Mouse (Mus musculus): ENCODE results near the gene Cyp4a12a. TPM values are rescaled to one million over a fixed set of nuclear protein-coding genes. Genes with fewer than 3 reads are reported as not detected.
"Not testable (repeated sequence)": the region's sequence is repeated elsewhere in the genome, so short reads cannot be mapped to it uniquely, and the experiment has no call there.

The Cyp4a12a gene
- not detected in 2 replicates for polyA plus RNA-seq (2012; ENCODE audit: insufficient read depth, insufficient read length, missing spikeins)

DNA sequence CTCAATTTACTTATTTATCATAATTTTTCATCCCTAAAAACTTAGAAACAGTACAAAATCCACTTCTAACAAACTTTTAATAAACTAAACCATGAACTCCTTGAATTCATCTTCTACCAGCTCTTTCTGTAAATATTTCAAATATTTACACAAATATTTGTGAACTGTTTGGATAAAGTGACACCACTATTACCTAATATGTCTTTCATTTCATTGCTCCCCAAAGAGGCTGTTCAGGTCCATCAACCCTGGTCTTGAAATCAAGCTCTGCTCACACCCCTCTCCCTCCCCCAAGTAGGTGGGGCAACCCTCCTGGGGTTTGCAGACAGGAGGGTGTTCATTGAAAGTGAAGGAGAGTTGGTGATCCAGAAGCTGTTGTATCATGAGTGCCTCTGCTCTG lies at the start of gene Cyp4a12a:
Gene Cyp4a12a (plus strand): TSS at position 301 of the 400 bp plus-strand sequence.
- H3K4me1 ChIP-seq (ENCODE audit: control insufficient read depth, insufficient read depth, insufficient read length, low read length); H3K27ac ChIP-seq (replicated peaks; ENCODE audit: low read depth, low read length); H3K4me3 ChIP-seq (ENCODE audit: insufficient read depth, low read depth, low read length): not testable (repeated sequence)

DNA sequence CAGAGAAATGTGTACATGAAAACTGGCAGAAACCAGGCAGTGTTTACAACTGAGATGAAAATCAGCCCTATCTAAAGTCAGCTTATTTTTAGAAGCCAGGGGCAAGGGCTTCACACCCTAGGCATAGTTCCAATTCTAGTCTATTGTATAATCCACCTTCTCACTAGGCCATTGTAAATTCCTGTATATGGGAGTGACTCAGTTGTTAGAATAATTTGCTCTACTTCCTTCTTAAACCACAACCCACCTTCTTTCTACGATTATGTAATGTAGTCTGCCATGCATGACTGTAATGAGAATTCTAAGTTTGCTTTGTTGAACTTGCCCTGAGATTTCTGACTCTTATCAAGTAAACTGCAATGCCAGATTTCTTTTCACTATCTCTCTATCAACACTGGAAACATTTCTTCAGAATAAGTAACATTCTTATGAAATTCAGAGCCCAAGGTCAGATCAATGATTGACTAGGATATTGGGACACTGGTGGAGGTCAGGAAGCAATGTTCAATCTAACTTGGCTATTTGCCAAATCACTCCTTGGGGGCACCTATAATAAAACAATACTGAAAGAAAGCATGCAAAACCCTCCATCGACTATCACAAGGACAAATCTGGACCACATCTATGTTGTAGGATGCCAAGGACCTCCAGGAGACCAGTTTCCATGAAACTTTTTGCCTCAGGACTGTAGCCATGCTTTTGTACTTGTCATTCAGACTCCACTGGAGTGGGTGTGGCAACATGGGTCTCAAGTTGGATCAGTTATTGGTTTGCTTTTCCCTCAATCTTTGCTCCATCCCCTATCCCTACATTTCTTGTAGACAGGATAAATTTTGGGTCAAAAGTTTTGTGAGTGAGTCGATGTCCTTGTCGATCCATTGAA lies 33.9 kb upstream of the Cyp4a12a start:
- H3K27ac ChIP-seq (replicated peaks; ENCODE audit: low read depth, low read length); H3K4me1 ChIP-seq (ENCODE audit: control insufficient read depth, insufficient read depth, insufficient read length, low read length); H3K4me3 ChIP-seq (ENCODE audit: insufficient read depth, low read depth, low read length): not testable (repeated sequence)

DNA sequence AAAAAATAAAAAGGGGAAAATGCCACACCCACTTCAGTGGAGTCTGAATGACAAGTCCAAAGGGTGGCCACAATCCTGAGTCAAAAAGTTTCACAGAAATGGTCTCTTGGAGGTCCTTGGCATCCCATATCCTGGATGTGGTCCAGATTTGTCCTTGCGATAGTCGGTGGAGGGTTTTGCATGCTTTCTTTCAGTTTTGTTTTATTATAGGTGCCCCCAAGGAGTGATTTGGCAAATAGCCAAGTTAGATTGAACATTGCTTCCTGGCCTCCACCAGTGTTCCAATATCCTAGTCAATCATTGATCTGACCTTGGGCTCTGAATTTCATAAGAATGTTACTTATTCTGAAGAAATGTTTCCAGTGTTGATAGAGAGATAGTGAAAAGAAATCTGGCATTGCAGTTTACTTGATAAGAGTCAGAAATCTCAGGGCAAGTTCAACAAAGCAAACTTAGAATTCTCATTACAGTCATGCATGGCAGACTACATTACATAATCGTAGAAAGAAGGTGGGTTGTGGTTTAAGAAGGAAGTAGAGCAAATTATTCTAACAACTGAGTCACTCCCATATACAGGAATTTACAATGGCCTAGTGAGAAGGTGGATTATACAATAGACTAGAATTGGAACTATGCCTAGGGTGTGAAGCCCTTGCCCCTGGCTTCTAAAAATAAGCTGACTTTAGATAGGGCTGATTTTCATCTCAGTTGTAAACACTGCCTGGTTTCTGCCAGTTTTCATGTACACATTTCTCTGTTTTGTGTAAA lies 20.4 kb upstream of the Cyp4a12a start:
- H3K4me1 ChIP-seq (ENCODE audit: control insufficient read depth, insufficient read depth, insufficient read length, low read length); H3K27ac ChIP-seq (replicated peaks; ENCODE audit: low read depth, low read length); H3K4me3 ChIP-seq (ENCODE audit: insufficient read depth, low read depth, low read length): not testable (repeated sequence)

DNA sequence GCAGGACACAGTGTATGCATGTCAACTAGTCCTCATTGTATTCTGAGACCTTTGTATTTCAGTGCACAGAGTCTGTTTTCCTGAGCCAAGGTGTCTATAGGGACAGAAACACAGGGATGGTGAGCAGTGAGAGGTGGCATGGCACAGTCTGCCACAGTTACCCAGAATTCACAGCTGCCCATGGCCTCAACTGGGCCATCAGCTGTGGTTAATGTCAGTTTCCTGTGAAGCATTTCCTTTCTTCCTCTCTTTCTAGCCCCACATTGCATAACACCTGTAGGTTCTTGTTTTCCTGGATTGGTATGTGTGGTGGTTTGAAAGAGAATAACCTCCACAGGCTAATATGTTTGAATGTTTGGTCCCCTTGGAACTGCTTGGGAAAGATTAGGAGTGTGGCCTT lies 18.5 kb upstream of the Cyp4a12a start:
- no peak overlapping the region for H3K4me3 ChIP-seq (ENCODE audit: insufficient read depth, low read depth, low read length)
- peaks cover 2% of the 10 kb centered on the region; the same call in 1 of the 2 replicates for H3K4me1 ChIP-seq (ENCODE audit: control insufficient read depth, insufficient read depth, insufficient read length, low read length)
- H3K27ac ChIP-seq (replicated peaks; ENCODE audit: low read depth, low read length) = no peak overlapping the region

DNA sequence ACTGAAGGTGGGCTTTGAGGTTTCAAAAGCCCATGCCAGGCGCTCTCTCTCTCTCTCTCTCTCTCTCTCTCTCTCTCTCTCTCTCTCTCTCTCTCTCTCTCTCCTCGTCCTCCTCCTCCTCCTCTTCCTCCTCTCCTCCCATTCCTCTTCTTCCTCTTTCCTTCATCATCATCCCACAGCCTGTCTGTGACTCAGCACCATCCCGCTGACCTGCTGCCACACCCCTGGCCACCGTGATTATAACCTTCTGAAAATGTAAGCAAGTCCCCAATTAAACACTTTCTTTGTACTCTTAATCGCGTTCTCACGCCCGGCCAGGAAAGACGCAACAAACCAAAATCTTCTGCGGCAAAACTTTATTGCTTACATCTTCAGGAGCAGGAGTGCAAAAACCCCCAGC lies 18.1 kb upstream of the Cyp4a12a start:
- peak overlapping the region; percentile 37; the same call in 1 of the 2 replicates for H3K27ac ChIP-seq (replicated peaks; ENCODE audit: low read depth, low read length)
- peak overlapping the region; percentile 53 for H3K4me3 ChIP-seq (ENCODE audit: insufficient read depth, low read depth, low read length)
- not testable (repeated sequence) for H3K4me1 ChIP-seq (ENCODE audit: control insufficient read depth, insufficient read depth, insufficient read length, low read length)

DNA sequence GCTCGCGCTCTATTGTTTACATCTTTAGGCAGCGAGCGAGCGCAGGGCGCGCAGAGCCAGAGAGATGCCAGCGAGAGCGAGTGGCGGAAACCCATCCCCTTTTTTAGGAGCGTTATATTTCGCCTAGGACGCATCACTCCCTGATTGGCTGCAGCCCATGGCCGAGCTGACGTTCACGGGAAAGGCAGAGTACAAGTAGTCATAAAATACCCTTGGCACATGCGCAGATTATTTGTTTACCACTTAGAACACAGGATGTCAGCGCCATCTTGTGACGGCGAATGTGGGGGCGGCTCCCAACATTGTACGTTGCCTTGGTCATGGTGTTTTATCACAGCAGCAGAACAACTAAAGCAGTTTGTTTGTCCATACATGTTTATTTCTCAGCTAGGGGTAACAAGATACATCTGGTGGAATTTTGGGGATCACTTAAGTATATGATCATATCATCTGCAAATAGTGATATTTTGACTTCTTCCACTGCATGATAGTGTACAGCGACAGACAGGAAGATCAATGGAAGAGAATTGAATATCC lies 17.5 kb upstream of the Cyp4a12a start:
- H3K4me3 ChIP-seq (ENCODE audit: insufficient read depth, low read depth, low read length) = peak overlapping the region; percentile 53
- H3K4me1 ChIP-seq (ENCODE audit: control insufficient read depth, insufficient read depth, insufficient read length, low read length); H3K27ac ChIP-seq (replicated peaks; ENCODE audit: low read depth, low read length): not testable (repeated sequence)

DNA sequence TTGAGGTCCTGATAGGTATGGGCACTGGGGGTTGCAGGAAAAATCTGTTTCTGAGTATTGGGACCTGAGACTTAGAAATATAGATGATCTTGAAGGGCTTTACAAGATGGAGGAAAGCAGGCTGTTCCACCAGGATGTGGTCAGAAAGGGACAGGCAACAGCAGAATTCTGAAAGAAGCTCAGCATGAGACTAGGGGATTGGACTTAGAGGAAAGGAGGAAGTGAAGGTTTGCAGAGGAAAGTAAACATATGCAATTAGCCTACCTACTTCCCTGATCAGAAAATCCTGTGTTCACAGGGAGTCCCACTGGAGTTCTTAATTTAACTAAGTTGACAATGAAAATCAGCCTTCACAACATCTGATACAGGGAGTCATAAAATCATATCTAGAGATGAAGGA lies 26.9 kb downstream of the Cyp4a12a start:
- not testable (repeated sequence) for H3K4me3 ChIP-seq (ENCODE audit: insufficient read depth, low read depth, low read length); H3K4me1 ChIP-seq (ENCODE audit: control insufficient read depth, insufficient read depth, insufficient read length, low read length)

DNA sequence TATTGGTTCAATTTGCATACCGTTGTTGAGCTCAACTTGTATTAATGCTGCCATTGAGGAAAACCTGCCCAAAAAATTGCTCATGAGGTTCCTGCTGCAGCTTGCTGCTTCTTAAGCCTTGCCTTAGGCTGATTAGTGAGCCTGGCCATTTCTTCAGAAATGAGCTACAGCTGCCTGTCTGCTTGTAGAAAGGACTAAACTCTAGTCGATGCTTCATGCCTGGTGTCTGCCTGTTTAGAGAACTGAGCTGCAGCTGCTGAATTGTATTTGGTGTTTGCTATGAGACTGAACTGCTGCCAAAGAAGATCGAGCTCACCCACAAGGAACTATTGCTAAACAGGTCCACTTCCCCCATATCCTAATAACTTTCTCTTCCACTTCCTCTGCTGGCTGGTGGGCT lies 66.8 kb downstream of the Cyp4a12a start:
- H3K27ac ChIP-seq (replicated peaks; ENCODE audit: low read depth, low read length); H3K4me1 ChIP-seq (ENCODE audit: control insufficient read depth, insufficient read depth, insufficient read length, low read length); H3K4me3 ChIP-seq (ENCODE audit: insufficient read depth, low read depth, low read length): not testable (repeated sequence)

More for the DNA sequence above, 26.9 kb downstream of the Cyp4a12a start:
- H3K27ac ChIP-seq (replicated peaks; ENCODE audit: low read depth, low read length) = not testable (repeated sequence)

DNA sequence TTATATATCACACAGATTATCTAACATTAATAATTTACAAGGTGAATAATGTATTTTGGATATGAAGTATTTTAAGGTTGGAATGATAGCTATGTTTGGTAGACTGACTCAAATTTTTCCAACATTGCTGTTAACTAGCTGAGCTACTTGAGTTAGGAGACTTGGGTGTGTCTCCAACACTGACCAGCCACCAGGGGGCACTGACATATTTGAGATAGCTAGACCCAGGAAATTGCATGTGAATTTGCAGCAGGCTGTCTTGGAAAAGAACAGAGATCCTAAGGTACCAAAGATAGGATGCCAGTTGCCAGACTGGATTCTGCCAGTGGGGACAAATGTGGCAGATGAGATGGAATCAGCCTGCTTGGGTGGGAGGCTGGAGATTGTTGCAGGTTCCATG lies 69.2 kb downstream of the Cyp4a12a start:
- H3K4me3 ChIP-seq (ENCODE audit: insufficient read depth, low read depth, low read length); H3K4me1 ChIP-seq (ENCODE audit: control insufficient read depth, insufficient read depth, insufficient read length, low read length); H3K27ac ChIP-seq (replicated peaks; ENCODE audit: low read depth, low read length): not testable (repeated sequence)

Other genes starting within 250 kb of the Cyp4a12a start
- 0.71 and 1.1 TPM in 2 replicates for gene Tal1, start 242.6 kb upstream of the Cyp4a12a start, polyA plus RNA-seq (2012; ENCODE audit: insufficient read depth, insufficient read length, missing spikeins)
- gene Pdzk1ip1, start 210.3 kb upstream of the Cyp4a12a start, polyA plus RNA-seq (2012; ENCODE audit: insufficient read depth, insufficient read length, missing spikeins) = 1.3 TPM in 1 of 2 replicates, not detected in the other
- gene Cyp4x1, start 164.8 kb upstream of the Cyp4a12a start, polyA plus RNA-seq (2012; ENCODE audit: insufficient read depth, insufficient read length, missing spikeins) = not detected in 2 replicates
- gene Cyp4a29, start 57.0 kb upstream of the Cyp4a12a start, polyA plus RNA-seq (2012; ENCODE audit: insufficient read depth, insufficient read length, missing spikeins) = not detected in 2 replicates
- gene Cyp4a12b, start 112.6 kb downstream of the Cyp4a12a start, polyA plus RNA-seq (2012; ENCODE audit: insufficient read depth, insufficient read length, missing spikeins) = not detected in 2 replicates
- gene Cyp4a30b, start 153.6 kb downstream of the Cyp4a12a start, polyA plus RNA-seq (2012; ENCODE audit: insufficient read depth, insufficient read length, missing spikeins) = not detected in 2 replicates
- gene Cyp4a14, start 197.1 kb downstream of the Cyp4a12a start, polyA plus RNA-seq (2012; ENCODE audit: insufficient read depth, insufficient read length, missing spikeins) = not detected in 2 replicates
- not detected in 2 replicates for gene Cyp4a10, start 219.2 kb downstream of the Cyp4a12a start, polyA plus RNA-seq (2012; ENCODE audit: insufficient read depth, insufficient read length, missing spikeins)